Mouse (Mus musculus) limb, embryonic 13.5 days (tissue): Measurements from ENCODE around the gene Rbak. TPM values are rescaled to one million over a fixed set of nuclear protein-coding genes. Genes with fewer than 3 reads are reported as not detected.
A peak's percentile ranks its signal among the peaks of the same experiment; 100 is the strongest.
"Not testable (repeated sequence)": the region's sequence is repeated elsewhere in the genome, so short reads cannot be mapped to it uniquely, and the experiment has no call there.

ENCODE experiments used
- ATAC-seq: fragments of 200-750 bp; cut with Nextera tagmentation; 2 replicates; pipeline ENCODE4 v1.8.0; 2017; ENCODE audit warnings: low read depth, moderate number of reproducible peaks, moderate TSS enrichment; ENCODE audit not compliant: low FRiP score
- H3K27ac ChIP-seq: fragments of 300-500 bp; sonication (generic); 2 replicates; pipeline ENCODE4 v1.5.1; 2015; ENCODE audit warnings: inconsistent platforms, mild to moderate bottlenecking, moderate library complexity
- H3K27me3 ChIP-seq: fragments of 300-500 bp; sonication (generic); 2 replicates; pipeline ENCODE4 v1.6.1; 2015; ENCODE audit warnings: mild to moderate bottlenecking, inconsistent platforms
- H3K36me3 ChIP-seq: fragments of 300-500 bp; sonication (generic); 2 replicates; pipeline ENCODE4 v1.6.1; 2015; ENCODE audit warnings: inconsistent platforms, mild to moderate bottlenecking, moderate library complexity
- H3K4me1 ChIP-seq: fragments of 300-500 bp; sonication (generic); 2 replicates; pipeline ENCODE4 v1.6.1; 2015; ENCODE audit warnings: inconsistent platforms
- H3K4me2 ChIP-seq: fragments of 300-500 bp; sonication (generic); replicated peaks from 2 replicates; pipeline ENCODE4 v1.6.1; 2015; ENCODE audit warnings: inconsistent platforms, mild to moderate bottlenecking, moderate library complexity
- H3K4me3 ChIP-seq: fragments of 300-500 bp; sonication (generic); 2 replicates; pipeline ENCODE4 v1.5.1; 2015; ENCODE audit warnings: moderate library complexity, mild to moderate bottlenecking, inconsistent platforms
- H3K9ac ChIP-seq: fragments of 300-500 bp; sonication (generic); 2 replicates; pipeline ENCODE4 v1.6.1; 2015; ENCODE audit warnings: mild to moderate bottlenecking, inconsistent platforms
- H3K9me3 ChIP-seq: fragments of 300-500 bp; sonication (generic); 2 replicates; pipeline ENCODE4 v1.6.1; 2016; ENCODE audit warnings: inconsistent platforms
- WGBS: fragments of 180-500 bp; shearing (Covaris S2); methylation state at CpG from one replicate; pipeline ENCODE4 v1.1.7; 2015; 5-methylcytosine and 5-hydroxymethylcytosine counted together
- polyA plus RNA-seq: library from polyadenylated mRNA; unstranded; fragments of >200 nt; fragmentation: Nextera tagmentation; extraction: Ambion mirVana; gene quantifications from 2 replicates; pipeline ENCODE4 v1.2.1, GENCODE M21; 2015

Rbak gene
- 17.7 and 17.9 TPM in 2 replicates for polyA plus RNA-seq

DNA sequence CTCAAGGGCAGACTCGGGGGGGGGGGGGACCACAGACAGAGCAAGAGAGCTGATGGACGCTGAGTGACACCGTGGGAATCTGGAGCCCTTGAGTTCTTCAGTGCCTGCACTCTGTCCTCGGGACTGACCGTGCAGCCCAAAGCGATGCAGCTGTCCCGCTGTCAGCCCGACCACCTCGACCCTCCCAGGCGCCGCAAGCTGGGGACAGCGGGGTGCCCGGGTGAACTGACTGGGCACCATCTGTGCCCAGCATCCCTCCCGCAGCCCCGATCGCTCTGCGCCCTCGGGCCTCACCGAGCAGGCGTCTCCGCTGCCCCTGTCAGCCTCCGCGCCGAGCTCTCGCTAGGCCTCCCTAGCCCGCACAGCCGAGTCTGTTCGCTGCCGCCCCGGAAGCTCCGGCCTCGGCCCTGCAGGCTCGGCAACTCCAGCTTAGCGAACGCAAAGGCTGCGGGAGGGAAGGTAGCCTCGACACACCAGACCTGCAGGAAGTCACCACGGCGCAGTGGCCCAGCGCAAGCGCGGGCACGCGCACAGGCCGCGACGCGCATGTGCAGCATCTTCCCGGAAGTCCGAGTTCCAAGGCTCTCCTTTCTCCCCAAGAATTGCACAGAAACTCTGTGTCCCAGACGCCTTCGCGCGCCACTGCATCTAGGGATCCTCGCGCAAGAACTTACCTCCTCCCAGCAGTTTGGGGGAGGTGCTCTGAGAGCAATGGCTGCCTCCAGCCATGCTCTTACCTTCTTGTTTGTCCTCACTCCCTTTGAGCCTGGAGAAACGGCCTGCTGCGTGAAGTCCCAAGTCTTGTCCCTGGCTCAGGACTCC lies at the start of gene Rbak, which contains the start of gene Spdye4b:
Gene Rbak (minus strand): TSS at position 521 of the 822 bp plus-strand sequence.
Gene Spdye4b (plus strand): TSS at position 763 of the 822 bp plus-strand sequence.
- H3K9ac ChIP-seq = peak within 1 kb of the TSS; percentile 96
- under 1% methylated on average over 58 of the region's 58 CpGs for WGBS
- H3K4me3 ChIP-seq = peak within 1 kb of the TSS; percentile 93
- H3K36me3 ChIP-seq = peaks cover 31% of the 10 kb centered on the region
- peak; percentile 96 for ATAC-seq
- peak within 1 kb of the TSS; percentile 87 for H3K4me2 ChIP-seq
- H3K27ac ChIP-seq = peak within 1 kb of the TSS; percentile 82
- H3K4me1 ChIP-seq = peaks cover 13% of the 10 kb centered on the region
- peaks cover 5% of the 10 kb centered on the region for H3K9me3 ChIP-seq
- no peaks in the 10 kb centered on the region; the same call in 1 of the 2 replicates for H3K27me3 ChIP-seq

DNA sequence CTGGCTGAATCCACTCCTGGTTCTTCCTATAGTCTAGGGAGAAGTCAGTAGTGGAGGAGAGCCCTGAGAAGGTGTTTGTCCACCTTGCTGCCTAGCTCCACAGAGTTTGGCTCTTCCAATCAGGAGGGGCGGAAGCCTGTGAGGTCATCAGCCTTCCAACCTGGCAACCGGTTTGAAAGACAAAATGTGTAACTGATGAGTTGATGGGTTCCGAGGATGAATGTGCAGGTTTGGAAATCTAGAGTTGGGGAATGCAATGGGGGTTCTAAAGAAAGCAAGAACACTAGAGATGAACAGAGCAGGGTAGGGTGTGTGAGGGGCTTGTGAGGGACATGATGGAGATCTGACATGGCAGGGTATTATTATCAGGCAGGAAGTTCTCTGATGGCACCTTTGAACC lies 46.2 kb upstream of the Rbak start, which contains the start of gene Spdye4a:
Gene Spdye4a (minus strand): TSS at position 101 of the 400 bp plus-strand sequence.
- no peak for ATAC-seq
- Histone ChIP-seq H3K4me3 (no peak within 1 kb of the TSS), H3K9ac (no peak within 1 kb of the TSS), H3K27me3 (no peaks in the 10 kb centered on the region), H3K36me3 (no peaks in the 10 kb centered on the region), H3K4me2 (no peak within 1 kb of the TSS), H3K9me3 (peaks cover 6% of the 10 kb centered on the region), H3K4me1 (no peaks in the 10 kb centered on the region), H3K27ac (no peak within 1 kb of the TSS)
- 87% methylated on average over 3 of the region's 3 CpGs for WGBS

DNA sequence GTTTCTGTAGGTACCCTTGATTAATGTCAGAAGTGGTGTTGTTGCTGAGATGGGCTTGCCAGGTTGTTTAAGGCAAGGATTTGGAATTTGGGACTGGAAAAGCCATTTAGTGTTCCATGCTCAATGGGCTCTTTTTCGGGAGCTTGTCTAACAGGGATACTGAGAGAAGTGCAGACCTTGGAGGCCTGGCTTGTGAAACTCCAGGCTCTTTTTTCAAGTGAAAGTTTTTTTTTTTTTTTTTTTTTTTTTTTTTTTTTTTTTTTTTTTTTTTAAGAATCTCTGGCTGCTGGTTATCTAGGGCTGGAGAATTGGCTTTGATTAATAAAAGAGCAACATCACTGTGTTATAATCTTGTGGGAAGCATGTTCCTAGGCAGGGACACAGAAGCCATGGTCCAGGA lies 41.7 kb upstream of the Rbak start:
- Histone ChIP-seq H3K27ac (no peak overlapping the region), H3K9ac (no peak overlapping the region), H3K36me3 (no peaks in the 10 kb centered on the region), H3K27me3 (no peaks in the 10 kb centered on the region), H3K4me1 (no peaks in the 10 kb centered on the region), H3K4me2 (no peak overlapping the region), H3K9me3 (no peaks in the 10 kb centered on the region), H3K4me3 (no peak overlapping the region)
- ATAC-seq = no peak
- 71% methylated on average over 1 of the region's 1 CpGs for WGBS

DNA sequence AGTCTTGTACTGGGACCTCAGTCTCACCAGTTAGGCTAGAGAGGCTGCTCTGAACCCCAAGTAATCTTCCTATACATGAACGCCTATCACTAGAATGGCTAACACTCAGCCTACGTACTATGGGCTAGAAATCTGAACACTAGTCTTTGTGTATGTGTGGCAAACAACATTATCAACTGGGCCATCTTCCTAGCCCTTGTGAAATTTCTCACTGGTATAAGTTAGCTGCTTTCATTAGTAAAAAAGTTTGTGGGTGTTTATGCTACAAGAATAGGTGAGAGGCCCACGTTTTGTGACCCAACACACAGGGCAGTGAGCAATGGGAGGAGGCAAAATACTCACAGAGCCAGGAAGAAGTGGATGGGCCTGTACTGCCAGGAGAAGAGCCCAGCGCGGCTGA lies 40.4 kb upstream of the Rbak start:
- Histone ChIP-seq H3K4me3 (no peak overlapping the region), H3K9ac (no peak overlapping the region), H3K4me2 (no peak overlapping the region), H3K4me1 (no peaks in the 10 kb centered on the region), H3K9me3 (no peaks in the 10 kb centered on the region), H3K36me3 (no peaks in the 10 kb centered on the region), H3K27ac (no peak overlapping the region), H3K27me3 (no peaks in the 10 kb centered on the region)
- 73% methylated on average over 5 of the region's 5 CpGs for WGBS
- no peak for ATAC-seq

DNA sequence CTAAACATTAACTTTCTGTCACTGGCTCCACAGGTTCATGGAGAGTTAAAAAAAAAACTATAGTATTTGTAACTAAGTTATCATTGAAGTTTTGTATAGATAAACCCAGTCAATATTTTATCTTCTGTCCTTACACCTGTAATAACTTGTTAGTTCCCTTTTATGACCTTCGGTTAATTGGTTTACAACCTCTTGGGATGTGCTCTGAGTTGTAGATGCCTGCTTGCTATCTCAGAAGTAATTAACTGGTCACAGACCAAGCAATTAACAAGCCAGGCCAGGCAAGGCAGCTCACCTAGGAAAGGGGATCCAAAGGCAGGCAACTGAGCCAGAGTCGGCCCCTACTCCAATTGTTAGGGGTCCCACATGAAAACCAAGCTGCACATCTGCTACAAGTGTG lies 33.3 kb upstream of the Rbak start:
- peaks cover 1% of the 10 kb centered on the region; the same call in 1 of the 2 replicates for H3K9me3 ChIP-seq
- H3K9ac ChIP-seq = no peak overlapping the region
- no peaks in the 10 kb centered on the region for H3K36me3 ChIP-seq
- no peak overlapping the region for H3K4me2 ChIP-seq
- no peak overlapping the region for H3K4me3 ChIP-seq
- H3K4me1 ChIP-seq = no peaks in the 10 kb centered on the region
- ATAC-seq = no peak
- no peaks in the 10 kb centered on the region for H3K27me3 ChIP-seq
- no peak overlapping the region for H3K27ac ChIP-seq
- WGBS = 51% methylated on average over 2 of the region's 2 CpGs

DNA sequence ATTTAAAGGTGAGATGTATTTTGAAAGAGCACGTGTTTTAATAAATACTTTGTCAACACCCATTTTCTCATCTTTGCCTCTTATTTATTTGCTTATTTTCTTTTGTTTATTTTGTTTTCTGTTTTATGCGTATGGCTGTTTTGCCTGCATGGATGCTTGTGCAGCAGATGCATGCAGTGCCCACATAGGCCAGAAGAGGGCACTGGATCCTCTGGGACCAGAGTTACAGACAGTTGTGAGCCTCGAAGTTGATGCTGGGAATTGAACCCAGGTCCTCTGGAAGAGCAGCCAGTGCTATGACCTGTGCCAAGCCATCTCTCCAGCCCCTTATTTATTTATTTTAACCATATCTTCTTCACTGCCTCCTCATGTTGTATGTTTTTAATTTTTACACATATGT lies 24.4 kb upstream of the Rbak start:
- no peak overlapping the region for H3K9ac ChIP-seq
- H3K27me3 ChIP-seq = no peaks in the 10 kb centered on the region
- WGBS = 67% methylated on average over 3 of the region's 3 CpGs
- H3K9me3 ChIP-seq = peaks cover 7% of the 10 kb centered on the region
- H3K27ac ChIP-seq = no peak overlapping the region
- H3K4me2 ChIP-seq = no peak overlapping the region
- no peak for ATAC-seq
- no peaks in the 10 kb centered on the region for H3K36me3 ChIP-seq
- no peaks in the 10 kb centered on the region for H3K4me1 ChIP-seq
- H3K4me3 ChIP-seq = no peak overlapping the region

DNA sequence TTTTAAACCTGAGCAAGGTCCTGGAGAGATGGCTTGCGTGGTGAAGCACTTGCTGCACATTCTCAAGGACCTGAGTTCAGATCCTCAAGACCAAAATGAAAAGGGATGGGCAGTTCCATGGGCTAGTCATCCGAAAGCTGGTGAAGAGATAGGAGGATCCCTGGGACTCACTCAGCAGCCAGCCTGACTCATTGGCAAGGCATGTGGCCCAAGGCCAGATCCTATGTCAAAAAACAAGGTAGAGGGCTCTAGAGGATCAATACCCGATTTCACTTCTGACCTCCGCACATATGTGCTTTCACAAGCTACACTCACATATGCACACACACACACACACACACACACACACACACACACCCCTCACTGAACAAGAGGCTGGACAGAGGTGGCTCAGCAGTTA lies 15.9 kb upstream of the Rbak start:
- Histone ChIP-seq H3K27me3 (peaks cover 5% of the 10 kb centered on the region; the same call in 1 of the 2 replicates), H3K4me2 (no peak overlapping the region), H3K9ac (no peak overlapping the region), H3K4me3 (no peak overlapping the region), H3K4me1 (no peaks in the 10 kb centered on the region), H3K27ac (no peak overlapping the region), H3K36me3 (no peaks in the 10 kb centered on the region), H3K9me3 (no peaks in the 10 kb centered on the region)
- 90% methylated on average over 4 of the region's 4 CpGs for WGBS
- ATAC-seq = no peak

DNA sequence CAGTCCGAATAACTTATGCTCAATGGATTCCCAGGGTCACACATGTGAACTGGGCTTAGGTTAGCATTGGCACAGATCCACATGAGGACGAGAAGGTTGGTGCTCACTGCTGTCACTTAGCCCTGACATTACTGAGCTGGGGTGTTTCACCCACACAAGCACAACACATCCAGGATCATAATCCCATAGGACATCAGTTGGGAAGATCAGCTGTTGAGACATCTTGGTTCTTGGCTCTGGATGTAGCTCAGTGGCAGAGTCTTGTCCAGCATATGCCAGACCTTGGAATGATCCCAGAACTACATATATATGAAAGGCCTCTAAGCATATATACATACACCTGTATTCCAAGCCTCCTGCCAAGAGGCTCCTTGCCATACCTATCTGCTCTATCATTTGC lies 14.6 kb upstream of the Rbak start:
- Histone ChIP-seq H3K9ac (no peak overlapping the region), H3K27ac (no peak overlapping the region), H3K9me3 (no peaks in the 10 kb centered on the region), H3K4me3 (no peak overlapping the region), H3K4me2 (no peak overlapping the region), H3K36me3 (no peaks in the 10 kb centered on the region), H3K27me3 (peaks cover 5% of the 10 kb centered on the region; the same call in 1 of the 2 replicates), H3K4me1 (no peaks in the 10 kb centered on the region)
- ATAC-seq = no peak
- WGBS = 86% methylated on average over 2 of the region's 2 CpGs

DNA sequence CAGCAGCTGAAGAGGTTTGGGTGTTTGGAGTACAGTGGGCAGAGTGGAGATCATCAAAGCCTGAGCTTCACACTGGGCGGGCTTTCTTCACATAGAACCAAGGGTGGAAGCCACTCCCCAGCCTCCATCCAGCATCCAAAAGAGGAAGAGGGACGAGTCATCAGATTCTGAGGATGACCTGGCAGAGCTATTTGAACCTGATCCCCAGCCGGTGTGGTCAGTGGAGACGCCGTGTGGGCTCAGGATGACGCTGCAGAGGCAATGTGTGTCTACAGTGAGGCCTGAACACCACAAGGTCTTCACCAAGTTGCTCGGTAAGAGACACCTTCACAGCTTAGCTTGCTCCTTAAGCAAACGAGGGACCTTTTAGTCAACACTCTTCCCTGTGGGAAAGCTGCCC lies 14.2 kb upstream of the Rbak start:
- WGBS = 59% methylated on average over 8 of the region's 8 CpGs
- H3K9ac ChIP-seq, H3K36me3 ChIP-seq, H3K4me3 ChIP-seq, H3K9me3 ChIP-seq, H3K27ac ChIP-seq, H3K4me1 ChIP-seq, H3K27me3 ChIP-seq, ATAC-seq, H3K4me2 ChIP-seq: not testable (repeated sequence)

DNA sequence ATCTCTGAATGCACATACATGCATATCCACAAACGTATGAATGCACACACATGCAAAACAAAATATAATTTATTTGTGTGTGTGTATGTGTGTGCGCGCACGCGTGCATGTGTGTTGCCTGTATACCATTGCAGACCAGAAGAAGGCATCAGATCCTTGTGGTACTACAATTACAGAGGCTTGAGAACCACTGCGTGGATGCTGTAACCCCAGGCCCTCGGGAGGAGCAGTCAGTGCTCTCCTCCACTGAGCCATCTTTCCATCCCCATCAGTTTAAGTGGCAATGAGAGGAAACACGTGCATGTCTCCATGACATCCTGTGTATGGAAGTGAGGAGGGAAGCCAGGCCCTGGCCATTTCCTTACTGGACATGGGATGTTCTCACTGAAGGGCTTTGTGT lies 12.2 kb upstream of the Rbak start:
- peaks cover 5% of the 10 kb centered on the region; the same call in 1 of the 2 replicates for H3K27me3 ChIP-seq
- ATAC-seq = no peak
- no peak overlapping the region for H3K4me3 ChIP-seq
- no peak overlapping the region for H3K9ac ChIP-seq
- H3K27ac ChIP-seq = no peak overlapping the region
- H3K4me2 ChIP-seq = no peak overlapping the region
- no peaks in the 10 kb centered on the region for H3K9me3 ChIP-seq
- WGBS = 88% methylated on average over 8 of the region's 8 CpGs
- no peaks in the 10 kb centered on the region for H3K4me1 ChIP-seq
- H3K36me3 ChIP-seq = no peaks in the 10 kb centered on the region

DNA sequence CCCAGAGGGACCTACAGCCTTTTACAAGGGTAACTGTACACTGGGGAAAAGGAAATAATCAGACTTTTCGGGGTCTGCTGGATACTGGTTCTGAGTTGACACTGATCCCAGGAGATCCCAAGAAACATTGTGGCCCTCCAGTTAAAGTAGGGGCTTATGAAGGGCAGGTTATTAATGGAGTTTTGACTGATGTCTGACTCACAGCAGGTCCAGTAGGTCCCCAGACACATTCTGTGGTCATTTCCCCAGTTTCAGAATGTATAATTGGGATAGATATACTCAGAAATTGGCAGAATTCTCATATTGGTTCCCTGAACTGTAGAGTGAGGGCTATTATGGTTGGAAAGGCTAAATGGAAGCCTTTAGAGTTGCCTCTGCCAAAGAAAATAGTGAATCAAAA lies 7.4 kb upstream of the Rbak start:
- H3K4me2 ChIP-seq, ATAC-seq, H3K36me3 ChIP-seq, H3K27ac ChIP-seq, H3K4me3 ChIP-seq, H3K27me3 ChIP-seq, H3K9ac ChIP-seq, H3K9me3 ChIP-seq, H3K4me1 ChIP-seq: not testable (repeated sequence)
- WGBS = 65% methylated on average over 1 of the region's 1 CpGs

DNA sequence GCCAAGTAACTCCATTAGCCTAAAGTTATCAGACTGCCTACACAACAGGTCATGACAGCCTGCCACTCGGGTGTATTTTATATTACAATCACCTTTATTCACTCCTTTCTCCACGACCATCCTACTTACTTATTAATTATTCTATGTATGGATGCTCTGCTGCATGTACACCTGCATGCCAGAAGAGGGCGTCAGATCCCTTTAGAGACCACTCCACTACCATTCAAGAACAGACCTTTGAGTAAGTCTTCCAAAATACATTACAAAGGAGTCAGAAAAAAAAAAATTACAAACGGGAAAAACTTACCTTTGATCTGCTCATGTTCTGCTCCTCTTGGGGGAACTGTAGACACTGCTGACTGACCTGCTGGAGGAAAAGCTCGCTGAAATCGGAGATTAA lies 1.4 kb downstream of the Rbak start:
- peak overlapping the region; percentile 93 for H3K4me3 ChIP-seq
- H3K9ac ChIP-seq = peak overlapping the region; percentile 96
- no peak overlapping the region for H3K27ac ChIP-seq
- peak overlapping the region; percentile 87 for H3K4me2 ChIP-seq
- peaks cover 13% of the 10 kb centered on the region for H3K4me1 ChIP-seq
- H3K27me3 ChIP-seq = no peaks in the 10 kb centered on the region; the same call in 1 of the 2 replicates
- no peak for ATAC-seq
- H3K9me3 ChIP-seq = peaks cover 5% of the 10 kb centered on the region
- peaks cover 43% of the 10 kb centered on the region for H3K36me3 ChIP-seq
- 44% methylated on average over 6 of the region's 6 CpGs for WGBS
